Mouse (Mus musculus): ENCODE results near the gene Ptpn14. TPM values are rescaled to one million over a fixed set of nuclear protein-coding genes. Genes with fewer than 3 reads are reported as not detected.
A peak's percentile ranks its signal among the peaks of the same experiment; 100 is the strongest.

The Ptpn14 gene
- polyA plus RNA-seq, 1 experiment from 2014 or later, result 6.7 TPM

DNA sequence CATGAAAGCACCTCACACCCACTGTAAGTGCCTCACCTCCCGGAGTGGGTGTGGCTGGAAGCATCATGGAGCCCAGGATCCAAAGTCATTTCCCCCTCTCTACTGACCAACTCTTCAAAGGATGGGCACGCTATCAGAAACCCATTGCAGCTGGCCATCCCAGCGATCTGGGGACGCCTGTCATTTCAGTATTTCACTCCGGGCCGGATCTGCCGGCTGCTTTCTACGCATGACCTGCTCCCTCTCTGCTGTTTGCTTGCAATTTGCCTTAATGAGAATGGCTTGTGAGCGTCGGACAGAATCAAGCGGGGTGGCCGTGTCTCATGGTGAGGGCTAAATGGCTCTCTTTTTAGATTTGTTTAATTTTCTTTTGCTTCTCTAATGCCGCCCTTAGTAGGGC, 106.1 kb downstream of the Ptpn14 start:
- peaks cover 30% of the 10 kb centered on the region for H3K4me1 ChIP-seq

DNA sequence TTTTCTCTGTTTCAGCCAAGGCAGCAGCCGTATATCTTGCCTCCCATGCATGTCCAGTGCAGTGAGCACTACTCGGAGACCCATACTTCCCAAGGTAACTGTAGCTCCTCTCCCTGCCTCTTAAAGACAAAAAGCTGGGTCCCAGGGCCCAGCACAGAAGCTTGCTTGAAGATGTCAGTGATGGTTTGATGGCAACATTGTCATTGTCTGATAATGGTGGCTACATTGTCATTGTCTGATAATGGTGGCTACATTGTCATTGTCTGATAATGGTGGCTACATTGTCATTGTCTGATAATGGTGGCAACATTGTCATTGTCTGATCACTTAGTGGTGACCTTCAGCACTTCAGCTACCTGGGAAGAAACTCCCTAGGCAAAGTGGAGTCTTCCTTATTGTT, 118.3 kb downstream of the Ptpn14 start:
- DNase-seq (ENCODE audit: low spot score), result no peak
- no peak overlapping the region for H3K4me3 ChIP-seq
- H3K27me3 ChIP-seq (replicated peaks; ENCODE audit: low read depth, poor library complexity, severe bottlenecking), result no peaks in the 10 kb centered on the region
- H3K27ac ChIP-seq (replicated peaks), result no peak overlapping the region
- H3K4me1 ChIP-seq, result peaks cover 22% of the 10 kb centered on the region
- no peaks in the 10 kb centered on the region; the same call in 1 of the 2 replicates for H3K9me3 ChIP-seq
- WGBS, result 86% methylated on average over 2 of the region's 2 CpGs
- H3K36me3 ChIP-seq (replicated peaks), result peaks cover 71% of the 10 kb centered on the region

More for the DNA sequence above, 106.1 kb downstream of the Ptpn14 start:
- Histone ChIP-seq H3K27ac (replicated peaks) (no peak overlapping the region), H3K4me3 (no peak overlapping the region), H3K36me3 (replicated peaks) (peaks cover 31% of the 10 kb centered on the region), H3K27me3 (replicated peaks; ENCODE audit: low read depth, poor library complexity, severe bottlenecking) (no peaks in the 10 kb centered on the region), H3K9me3 (no peaks in the 10 kb centered on the region)
- DNase-seq (ENCODE audit: low spot score), result no peak
- 64% methylated on average over 13 of the region's 13 CpGs for WGBS

DNA sequence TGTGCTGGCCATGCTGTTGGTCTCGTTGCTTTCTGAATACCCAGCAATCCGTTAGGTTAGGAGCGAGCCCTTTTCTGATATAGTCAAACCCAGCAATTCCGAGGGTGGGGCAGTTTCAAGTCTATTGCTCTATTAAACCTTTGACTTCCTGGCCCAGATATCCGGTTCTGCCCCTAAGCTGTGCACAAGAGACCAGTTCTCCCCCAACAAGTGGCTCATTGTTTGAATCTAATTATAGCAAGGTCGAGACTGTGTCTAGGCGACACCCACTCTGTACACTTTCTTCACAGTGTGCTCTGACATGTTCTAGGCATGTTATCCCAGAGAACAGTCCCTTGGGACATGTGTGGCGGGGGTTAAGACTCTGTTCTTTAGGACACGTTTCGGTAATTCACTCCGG, 121.5 kb downstream of the Ptpn14 start:
- WGBS, result 61% methylated on average over 11 of the region's 11 CpGs
- no peaks in the 10 kb centered on the region for H3K27me3 ChIP-seq (replicated peaks; ENCODE audit: low read depth, poor library complexity, severe bottlenecking)
- no peak overlapping the region; the same call in 1 of the 2 replicates for H3K27ac ChIP-seq (replicated peaks)
- H3K4me3 ChIP-seq, result no peak overlapping the region
- H3K9me3 ChIP-seq, result no peaks in the 10 kb centered on the region; the same call in 1 of the 2 replicates
- H3K4me1 ChIP-seq, result peaks cover 38% of the 10 kb centered on the region
- H3K36me3 ChIP-seq (replicated peaks), result peaks cover 56% of the 10 kb centered on the region
- DNase-seq (ENCODE audit: low spot score), result no peak

DNA sequence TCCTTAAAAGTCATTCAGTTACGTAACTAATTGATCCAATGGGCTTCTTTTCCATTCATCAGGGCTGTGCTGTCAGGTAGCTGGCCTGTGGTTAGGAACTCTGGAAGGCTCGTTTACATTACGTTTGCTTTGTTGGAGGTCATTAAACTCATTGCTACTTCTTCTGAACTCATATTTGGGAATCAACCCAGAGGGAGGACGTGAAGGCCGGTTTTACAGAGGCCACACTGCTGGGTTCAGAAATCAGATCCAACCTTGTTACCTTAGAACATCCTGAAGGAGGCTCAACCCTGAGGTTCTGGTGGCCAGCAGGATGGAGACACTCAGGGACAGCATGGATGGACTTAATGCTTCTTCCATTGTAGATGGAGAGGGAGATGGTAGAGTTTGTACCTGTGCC, 124.0 kb downstream of the Ptpn14 start:
- Histone ChIP-seq H3K36me3 (replicated peaks) (peaks cover 58% of the 10 kb centered on the region), H3K27me3 (replicated peaks; ENCODE audit: low read depth, poor library complexity, severe bottlenecking) (no peaks in the 10 kb centered on the region), H3K9me3 (no peaks in the 10 kb centered on the region; the same call in 1 of the 2 replicates), H3K27ac (replicated peaks) (no peak overlapping the region), H3K4me1 (peaks cover 28% of the 10 kb centered on the region), H3K4me3 (no peak overlapping the region)
- WGBS, result 85% methylated on average over 5 of the region's 5 CpGs
- no peak for DNase-seq (ENCODE audit: low spot score)

DNA sequence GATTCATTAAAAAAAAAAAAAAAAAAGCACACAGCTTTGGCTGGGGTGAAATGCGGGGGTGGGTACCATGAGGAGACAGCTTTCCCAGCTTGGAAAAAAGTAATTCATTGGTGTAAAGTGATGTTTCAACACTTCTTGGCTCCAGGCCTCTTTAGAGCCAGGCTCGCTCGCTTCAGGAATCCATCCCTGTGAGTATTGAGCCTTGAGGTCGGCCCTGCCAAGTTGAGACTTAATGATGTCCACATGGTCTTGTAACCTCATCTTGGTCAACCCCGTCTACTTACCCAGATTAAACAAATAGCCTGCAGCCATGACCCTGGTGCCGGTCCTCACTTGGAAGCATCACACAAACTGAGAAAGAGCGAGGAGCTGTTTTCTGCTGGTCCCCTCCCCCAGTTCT, 124.4 kb downstream of the Ptpn14 start:
- peak; percentile 52 for DNase-seq (ENCODE audit: low spot score)
- 51% methylated on average over 7 of the region's 7 CpGs for WGBS
- no peak overlapping the region for H3K27ac ChIP-seq (replicated peaks)

DNA sequence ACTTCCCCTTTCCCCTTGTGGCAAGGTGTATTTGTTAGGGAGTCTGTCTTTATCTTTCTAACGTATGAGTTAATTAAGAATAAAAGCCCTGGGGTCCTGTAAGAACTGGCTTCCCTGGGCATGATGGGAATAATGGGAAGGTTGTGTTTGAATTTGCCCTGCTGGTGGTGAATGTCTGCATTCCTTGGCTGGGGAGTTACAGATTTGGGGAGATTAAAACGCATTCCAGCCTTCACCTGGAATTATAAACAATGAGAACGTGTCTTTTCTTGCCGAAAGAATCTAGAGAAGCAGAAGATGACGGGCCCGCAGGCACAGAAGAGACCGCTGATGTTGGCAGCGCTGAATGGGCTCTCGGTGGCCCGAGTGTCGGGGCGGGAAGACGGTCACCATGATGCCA, 126.6 kb downstream of the Ptpn14 start:
- no peak overlapping the region for H3K4me3 ChIP-seq
- H3K36me3 ChIP-seq (replicated peaks), result peaks cover 50% of the 10 kb centered on the region
- 82% methylated on average over 13 of the region's 13 CpGs for WGBS
- H3K27ac ChIP-seq (replicated peaks), result no peak overlapping the region; the same call in 1 of the 2 replicates
- H3K4me1 ChIP-seq, result peaks cover 21% of the 10 kb centered on the region
- no peak for DNase-seq (ENCODE audit: low spot score)
- no peaks in the 10 kb centered on the region for H3K27me3 ChIP-seq (replicated peaks; ENCODE audit: low read depth, poor library complexity, severe bottlenecking)
- no peaks in the 10 kb centered on the region; the same call in 1 of the 2 replicates for H3K9me3 ChIP-seq

More for the DNA sequence above, 124.4 kb downstream of the Ptpn14 start:
- Histone ChIP-seq H3K9me3 (no peaks in the 10 kb centered on the region; the same call in 1 of the 2 replicates), H3K27me3 (replicated peaks; ENCODE audit: low read depth, poor library complexity, severe bottlenecking) (no peaks in the 10 kb centered on the region), H3K36me3 (replicated peaks) (peaks cover 58% of the 10 kb centered on the region), H3K4me1 (peaks cover 28% of the 10 kb centered on the region), H3K4me3 (no peak overlapping the region)

DNA sequence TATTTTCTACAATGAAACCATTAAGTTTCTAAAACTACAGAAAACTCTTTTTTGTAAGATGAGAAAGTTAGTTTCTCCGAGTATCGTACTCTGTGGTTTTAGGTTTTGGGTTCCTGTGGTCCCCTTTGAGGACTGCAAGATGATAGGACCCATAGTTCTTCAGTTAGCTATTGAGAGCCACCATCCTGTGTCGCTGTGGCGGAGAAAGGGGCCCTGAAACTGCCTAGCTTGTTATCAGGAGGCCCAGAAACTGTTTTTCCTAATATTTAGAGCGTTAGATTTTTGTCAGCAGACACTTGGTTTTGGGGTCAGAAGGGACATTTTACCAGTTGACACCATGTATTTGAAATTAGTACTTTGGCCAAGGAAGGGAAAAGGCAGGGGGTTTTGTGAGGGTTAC, 127.7 kb downstream of the Ptpn14 start:
- Histone ChIP-seq H3K36me3 (replicated peaks) (peaks cover 43% of the 10 kb centered on the region), H3K4me3 (no peak overlapping the region), H3K9me3 (no peaks in the 10 kb centered on the region), H3K27ac (replicated peaks) (no peak overlapping the region), H3K27me3 (replicated peaks; ENCODE audit: low read depth, poor library complexity, severe bottlenecking) (no peaks in the 10 kb centered on the region), H3K4me1 (peaks cover 21% of the 10 kb centered on the region)
- no peak for DNase-seq (ENCODE audit: low spot score)
- WGBS, result 94% methylated on average over 5 of the region's 5 CpGs

DNA sequence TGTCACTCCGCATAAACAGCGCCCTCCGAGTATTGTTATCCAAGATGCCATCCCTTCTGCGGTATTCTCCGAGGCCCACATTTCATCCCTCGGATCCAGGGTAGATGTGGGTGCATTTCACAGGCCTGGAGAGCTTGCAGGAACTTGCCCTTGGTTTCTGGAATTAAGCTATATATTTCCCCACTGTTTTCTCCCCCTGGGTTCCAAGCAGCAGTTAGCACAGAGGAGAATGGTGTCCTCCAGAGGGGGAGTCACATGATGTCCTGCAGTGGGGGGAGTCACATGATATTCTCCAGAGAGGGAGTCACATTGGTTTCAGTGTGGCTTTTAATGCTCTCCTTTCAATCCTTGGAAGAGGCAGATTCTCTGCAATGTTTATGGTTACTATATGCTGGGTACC, 130.3 kb downstream of the Ptpn14 start:
- H3K9me3 ChIP-seq, result no peaks in the 10 kb centered on the region
- 88% methylated on average over 6 of the region's 6 CpGs for WGBS
- no peak overlapping the region for H3K4me3 ChIP-seq
- no peak for DNase-seq (ENCODE audit: low spot score)
- no peaks in the 10 kb centered on the region for H3K27me3 ChIP-seq (replicated peaks; ENCODE audit: low read depth, poor library complexity, severe bottlenecking)
- peaks cover 12% of the 10 kb centered on the region for H3K4me1 ChIP-seq
- peaks cover 30% of the 10 kb centered on the region for H3K36me3 ChIP-seq (replicated peaks)
- no peak overlapping the region for H3K27ac ChIP-seq (replicated peaks)

DNA sequence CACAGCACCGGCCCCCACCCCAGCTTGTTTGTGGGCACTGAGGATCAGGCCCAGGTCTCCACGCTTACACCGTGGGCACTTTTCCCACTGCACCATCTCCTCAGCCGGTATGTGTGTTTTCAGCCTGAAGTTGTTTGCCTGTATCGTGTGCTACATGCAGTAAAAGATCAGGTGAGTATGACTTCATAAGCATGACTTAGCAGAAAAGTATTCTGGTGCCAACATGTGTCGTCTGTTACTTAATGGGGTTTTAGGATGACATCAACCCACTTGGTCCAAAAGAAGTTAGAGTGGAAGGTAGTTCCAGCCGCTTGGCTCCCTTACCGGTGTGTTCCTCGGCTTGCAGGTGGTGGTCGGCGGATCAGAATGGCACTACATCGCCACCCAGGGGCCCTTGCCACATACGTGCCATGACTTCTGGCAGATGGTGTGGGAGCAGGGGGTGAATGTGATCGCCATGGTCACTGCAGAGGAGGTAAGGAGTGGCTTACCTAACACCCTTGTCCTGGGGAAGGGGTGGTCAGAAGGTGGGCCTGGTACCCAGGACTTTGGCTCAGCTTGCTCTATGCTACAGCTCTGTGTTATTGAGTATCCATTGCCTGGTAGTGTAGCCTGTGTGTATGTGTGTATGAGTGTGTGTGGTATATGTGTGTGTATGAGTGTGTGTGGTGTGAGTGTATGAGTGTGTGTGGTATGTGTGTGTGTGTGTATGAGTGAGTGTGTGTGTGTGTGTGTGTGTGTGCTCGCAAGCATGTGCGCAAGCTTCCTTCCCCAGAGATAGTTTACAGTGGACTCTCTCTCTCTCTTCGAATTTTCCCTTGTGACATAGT, 132.3 kb downstream of the Ptpn14 start:
- no peaks in the 10 kb centered on the region for H3K27me3 ChIP-seq (replicated peaks; ENCODE audit: low read depth, poor library complexity, severe bottlenecking)
- WGBS, result 89% methylated on average over 17 of the region's 17 CpGs
- H3K27ac ChIP-seq (replicated peaks), result no peak overlapping the region; the same call in 1 of the 2 replicates

DNA sequence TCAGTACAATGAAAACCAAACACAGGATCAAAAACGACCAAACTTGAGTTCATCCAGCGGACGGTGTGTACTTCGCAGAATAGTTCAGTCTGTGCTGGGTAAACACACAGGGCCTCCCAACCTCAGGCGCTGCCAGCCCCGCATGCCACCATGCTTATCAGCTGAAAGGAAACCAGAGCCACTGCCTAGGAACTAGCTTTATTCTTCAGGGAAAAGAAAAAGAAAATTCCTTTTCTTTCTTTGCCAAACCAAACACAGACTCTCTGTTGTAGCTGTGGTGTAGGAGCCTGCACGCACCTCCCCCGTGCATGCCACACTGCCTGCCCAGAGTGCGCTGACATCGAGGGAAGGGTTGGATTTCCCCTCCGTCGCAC, 132.9 kb downstream of the Ptpn14 start:
- no peaks in the 10 kb centered on the region for H3K27me3 ChIP-seq (replicated peaks; ENCODE audit: low read depth, poor library complexity, severe bottlenecking)
- peaks cover 12% of the 10 kb centered on the region for H3K4me1 ChIP-seq
- H3K36me3 ChIP-seq (replicated peaks), result peaks cover 46% of the 10 kb centered on the region
- H3K4me3 ChIP-seq, result no peak overlapping the region
- no peaks in the 10 kb centered on the region for H3K9me3 ChIP-seq
- 81% methylated on average over 12 of the region's 12 CpGs for WGBS
- DNase-seq (ENCODE audit: low spot score), result no peak
- H3K27ac ChIP-seq (replicated peaks), result no peak overlapping the region; the same call in 1 of the 2 replicates

More for the DNA sequence above, 132.3 kb downstream of the Ptpn14 start:
- DNase-seq (ENCODE audit: low spot score), result no peak
- H3K4me1 ChIP-seq, result peaks cover 12% of the 10 kb centered on the region
- peaks cover 40% of the 10 kb centered on the region for H3K36me3 ChIP-seq (replicated peaks)
- H3K4me3 ChIP-seq, result no peak overlapping the region
- H3K9me3 ChIP-seq, result no peaks in the 10 kb centered on the region

DNA sequence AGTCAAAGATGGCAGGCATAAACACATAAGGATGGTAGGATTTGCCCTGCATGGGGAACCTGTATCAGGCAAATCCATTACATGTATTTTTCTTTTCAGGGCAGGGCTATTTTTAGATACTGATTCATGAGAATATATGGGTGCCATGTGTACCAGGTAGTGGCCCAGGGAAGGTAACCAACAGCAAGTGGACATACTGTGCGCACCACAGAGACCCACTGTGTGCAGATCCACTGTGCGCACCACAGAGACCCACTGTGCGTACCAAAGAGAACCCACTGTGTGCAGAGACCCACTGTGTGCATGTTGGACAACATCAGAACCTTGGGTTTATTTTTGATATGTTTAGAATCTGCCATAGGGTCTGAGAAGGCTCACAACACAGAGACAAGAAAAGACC, 135.7 kb downstream of the Ptpn14 start:
- H3K27ac ChIP-seq (replicated peaks), result no peak overlapping the region
- peaks cover 20% of the 10 kb centered on the region for H3K4me1 ChIP-seq
- no peak overlapping the region for H3K4me3 ChIP-seq
- DNase-seq (ENCODE audit: low spot score), result no peak
- H3K36me3 ChIP-seq (replicated peaks), result peaks cover 36% of the 10 kb centered on the region
- WGBS, result 90% methylated on average over 3 of the region's 3 CpGs
- no peaks in the 10 kb centered on the region for H3K9me3 ChIP-seq
- H3K27me3 ChIP-seq (replicated peaks; ENCODE audit: low read depth, poor library complexity, severe bottlenecking), result no peaks in the 10 kb centered on the region

DNA sequence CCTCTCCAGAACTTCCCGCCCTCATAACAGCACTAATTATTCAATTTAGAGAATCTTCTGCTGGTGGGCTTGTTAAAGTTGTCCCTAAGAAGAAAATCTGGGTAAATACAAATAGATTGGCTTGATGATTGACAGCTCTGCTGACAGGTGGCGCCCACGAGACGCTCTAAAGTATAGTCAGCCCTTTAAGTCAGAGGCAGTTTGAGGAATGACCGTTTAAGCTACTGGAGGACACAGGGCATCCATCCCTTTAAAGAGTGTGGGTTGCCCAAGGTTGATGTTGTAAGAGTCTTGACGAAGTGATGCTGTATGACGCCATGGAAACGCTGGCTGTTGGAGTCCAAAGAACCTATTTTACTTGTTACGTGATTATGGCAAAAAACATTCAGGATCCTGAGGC, 136.2 kb downstream of the Ptpn14 start:
- H3K27me3 ChIP-seq (replicated peaks; ENCODE audit: low read depth, poor library complexity, severe bottlenecking), result no peaks in the 10 kb centered on the region

More for the DNA sequence above, 136.2 kb downstream of the Ptpn14 start:
- peaks cover 36% of the 10 kb centered on the region for H3K36me3 ChIP-seq (replicated peaks)
- no peak overlapping the region for H3K4me3 ChIP-seq
- H3K4me1 ChIP-seq, result peaks cover 20% of the 10 kb centered on the region
- no peaks in the 10 kb centered on the region for H3K9me3 ChIP-seq
- no peak for DNase-seq (ENCODE audit: low spot score)
- 78% methylated on average over 9 of the region's 9 CpGs for whole genome bisulfite sequencing
- H3K27ac ChIP-seq (replicated peaks), result no peak overlapping the region
